Mouse (Mus musculus) right cerebral cortex, postnatal 10 days (tissue): Measurements from ENCODE around the gene Gm10643.

Experiments
- DNase-seq, 2 experiments: peaks; one replicate each; pipeline ENCODE4 v3.0.0; 2021; ENCODE audit warnings: low spot score in 2 of 2

Gm10643 gene

GRCm38 (mm10) chr8:84071921-84072320, 7.0 kb upstream of the Gm10643 start:
- peak in 1 of 2 experiments; percentile 46 for DNase-seq

- peak; percentile 74 to 86 for DNase-seq
Measured at GRCm38 (mm10) chr8:84070667-84071066, 5.7 kb upstream of the Gm10643 start.

GRCm38 (mm10) chr8:84070241-84070640, 5.3 kb upstream of the Gm10643 start:
- DNase-seq: peak in 1 of 2 experiments; percentile 38

GRCm38 (mm10) chr8:84069750-84070149, 4.8 kb upstream of the Gm10643 start:
- DNase-seq: peak; percentile 66 to 70

GRCm38 (mm10) chr8:84069169-84069568, 4.2 kb upstream of the Gm10643 start:
- no peak for DNase-seq

GRCm38 (mm10) chr8:84068316-84069035, 3.5 kb upstream of the Gm10643 start:
- DNase-seq: no peak

GRCm38 (mm10) chr8:84067911-84068310, 3.0 kb upstream of the Gm10643 start:
- DNase-seq: no peak

- DNase-seq: peak; percentile 96 to 97
Measured at GRCm38 (mm10) chr8:84067047-84067573, 2.2 kb upstream of the Gm10643 start.

GRCm38 (mm10) chr8:84066291-84066930, 1.5 kb upstream of the Gm10643 start, which contains the start of gene Rfx1:
Gene Rfx1, plus strand, starts transcription at chr8:84066834.
- peak; percentile 100 for DNase-seq

- DNase-seq: no peak
Measured at GRCm38 (mm10) chr8:84065457-84066072, 628 bp upstream of the Gm10643 start.

DNA sequence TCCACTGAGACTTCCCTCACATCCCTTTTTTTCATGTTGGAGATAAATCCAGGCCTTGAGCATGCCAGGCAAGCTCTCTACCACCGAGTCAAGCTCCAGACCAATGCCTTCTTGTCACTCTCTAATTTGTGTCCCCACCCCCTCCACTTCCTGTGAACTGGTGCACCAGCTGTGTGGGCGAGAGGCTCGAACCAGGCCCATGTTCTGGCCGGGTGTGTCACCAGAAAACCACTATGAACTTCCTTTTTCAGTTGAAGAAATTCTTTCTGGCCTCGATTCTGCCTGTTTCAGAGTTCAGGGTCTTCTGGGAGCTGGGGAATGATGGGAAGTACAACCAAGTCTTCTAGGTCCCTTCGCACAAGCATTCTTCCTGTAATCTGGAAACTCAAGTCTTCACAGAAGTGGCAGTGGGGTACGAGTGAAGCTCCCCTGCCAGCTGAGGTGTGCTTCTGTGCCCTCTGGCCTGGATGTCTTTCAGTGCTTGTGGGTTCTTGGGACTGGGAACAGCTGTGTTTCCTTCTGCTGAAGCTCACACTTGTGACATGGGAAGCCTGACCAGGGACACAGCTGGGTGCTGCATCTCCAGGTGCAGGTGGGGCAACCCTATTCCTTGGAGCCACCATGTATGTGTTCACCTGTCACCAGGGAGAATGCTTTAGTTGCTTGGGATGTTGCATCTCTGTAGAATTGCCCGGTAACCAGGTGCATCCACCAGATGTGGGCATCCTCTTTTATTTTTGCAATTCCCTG, 901 bp downstream of the Gm10643 start:
- no peak for DNase-seq

GRCm38 (mm10) chr8:84060245-84060644, 4.7 kb downstream of the Gm10643 start:
- no peak for DNase-seq

DNA sequence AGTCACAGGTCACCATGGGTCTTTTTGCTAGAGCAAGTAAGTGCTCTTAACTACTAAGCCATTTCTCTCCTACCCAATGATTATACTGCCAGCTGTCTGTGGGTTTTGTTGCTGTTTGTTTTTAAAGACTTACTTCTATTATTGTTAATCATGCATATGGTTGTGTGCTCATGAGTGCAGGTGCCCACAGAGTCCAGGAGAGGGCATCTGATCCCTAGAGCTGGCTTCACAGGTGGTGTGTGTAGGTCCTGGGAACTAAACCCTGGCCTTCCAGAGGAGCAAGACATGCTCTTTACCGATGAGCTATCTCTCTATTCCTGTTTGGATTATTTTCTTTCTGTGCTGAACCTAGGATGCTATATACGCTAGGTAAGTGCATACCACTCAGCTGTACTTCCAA, 5.7 kb downstream of the Gm10643 start:
- DNase-seq: no peak

- no peak for DNase-seq
Measured at GRCm38 (mm10) chr8:84057827-84058226, 7.1 kb downstream of the Gm10643 start.

- DNase-seq: no peak
Measured at GRCm38 (mm10) chr8:84053229-84053628, 11.7 kb downstream of the Gm10643 start.

DNA sequence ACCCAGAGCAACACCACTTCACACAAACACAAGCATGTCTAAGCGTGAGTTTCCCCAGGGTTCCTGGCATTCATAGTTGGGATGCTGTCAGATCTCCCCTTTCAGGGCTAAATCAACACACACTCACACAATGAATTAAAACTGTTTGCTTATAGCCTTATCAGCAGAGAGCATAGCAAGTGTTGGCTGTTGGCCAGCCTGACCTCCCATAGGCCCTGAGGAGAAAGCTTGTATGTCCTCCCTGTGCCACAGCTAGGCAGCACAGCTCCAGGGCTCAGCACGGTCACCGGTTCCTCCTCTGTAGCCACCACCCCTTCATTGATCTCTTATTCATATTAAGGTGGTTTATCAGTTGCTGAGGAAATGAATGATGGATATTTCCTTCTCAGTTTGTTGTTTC, 12.2 kb downstream of the Gm10643 start:
- no peak for DNase-seq

DNA sequence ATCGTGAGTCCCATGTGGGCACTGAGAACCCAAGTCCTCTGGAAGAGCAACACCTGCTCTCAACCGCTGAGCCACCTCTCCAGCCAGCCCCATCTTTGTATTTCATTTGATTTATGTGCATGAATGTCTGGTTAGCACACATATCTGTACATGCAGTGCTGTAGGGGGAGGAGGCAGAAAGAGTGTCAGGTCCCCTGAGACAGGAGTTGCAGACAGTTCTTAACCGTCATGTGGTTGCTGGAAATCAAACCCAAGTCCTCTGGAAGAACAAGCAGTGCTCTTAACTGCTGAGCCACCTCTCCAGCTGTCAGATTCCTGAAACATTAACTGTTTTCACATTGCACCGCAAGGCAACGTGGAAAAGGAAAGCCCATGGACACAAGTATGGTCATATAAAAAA, 16.8 kb downstream of the Gm10643 start:
- no peak for DNase-seq

DNA sequence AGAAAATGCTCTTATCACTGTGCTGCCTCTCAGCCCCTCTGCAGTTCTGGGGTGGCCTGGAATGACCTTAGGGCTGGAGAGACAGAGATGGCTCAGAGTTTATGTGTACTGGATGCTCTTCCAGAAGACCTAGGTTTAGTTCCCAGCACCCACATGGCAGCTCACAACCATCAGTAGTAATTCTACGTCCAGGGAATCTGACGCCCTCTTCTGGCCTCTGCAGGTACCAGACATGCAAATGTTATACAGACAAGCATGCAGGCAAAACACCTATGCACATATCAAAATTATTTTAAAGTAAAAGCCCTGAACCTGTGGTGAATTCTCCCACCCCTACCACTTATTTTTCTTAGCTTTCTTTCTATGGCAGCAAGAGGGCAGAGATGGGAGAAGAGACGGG, 18.4 kb downstream of the Gm10643 start:
- no peak for DNase-seq

DNA sequence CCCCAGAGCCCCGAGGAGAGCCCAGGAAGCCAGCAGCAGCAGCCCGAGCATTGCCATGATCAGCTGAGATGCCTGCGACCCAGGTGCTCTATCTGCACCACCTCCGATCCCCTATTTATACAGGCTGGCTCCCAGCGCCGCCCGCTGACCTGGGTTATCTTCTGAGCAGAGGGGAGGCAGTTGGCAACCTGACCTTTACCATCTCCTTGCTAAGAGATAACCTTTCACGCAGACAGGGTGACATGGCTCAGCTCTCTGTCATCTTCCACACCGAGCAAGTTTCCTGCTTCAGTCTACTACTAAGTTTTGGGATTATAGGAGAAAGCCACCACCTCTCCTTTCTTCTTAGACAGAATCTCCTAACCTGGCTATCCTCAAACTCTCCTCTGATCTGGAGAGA, 20.0 kb downstream of the Gm10643 start, which contains the start of gene Rln3:
TSS of gene Rln3 (minus strand) at position 101 of the 400 bp plus-strand sequence.
- DNase-seq: no peak

GRCm38 (mm10) chr8:84044103-84044502, 20.8 kb downstream of the Gm10643 start:
- no peak for DNase-seq

DNA sequence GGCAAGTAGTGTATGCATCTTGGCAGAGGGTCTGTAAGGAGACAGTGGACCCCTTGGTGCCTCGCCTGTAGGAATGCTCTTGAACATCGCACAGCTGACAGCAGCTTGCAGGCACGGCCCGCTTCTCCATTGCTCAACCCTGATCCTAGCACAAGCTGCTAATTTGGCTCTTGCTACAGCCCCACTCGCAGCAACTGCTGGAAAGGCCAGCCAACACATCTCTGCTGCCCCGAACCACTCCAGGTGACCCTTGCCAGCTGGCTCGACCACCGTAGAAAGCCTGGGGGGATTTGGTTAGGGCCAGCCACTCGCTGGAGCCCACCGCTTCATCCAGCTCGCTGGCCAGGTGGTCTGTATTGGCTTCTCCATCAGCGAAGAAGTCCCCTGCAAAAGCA, 22.0 kb downstream of the Gm10643 start:
- DNase-seq: no peak
